Mouse (Mus musculus): ENCODE data around the gene Scube1. TPM values are rescaled to one million over a fixed set of nuclear protein-coding genes. Genes with fewer than 3 reads are reported as not detected.
A peak's percentile ranks its signal among the peaks of the same experiment; 100 is the strongest.

The Scube1 gene
- polyA plus RNA-seq (2015; fragmentation: Nextera tagmentation; extraction: Ambion mirVana) = 1.6 and 1.9 TPM in 2 replicates

- ATAC-seq (peak; percentile 99), DNase-seq (ENCODE audit: low spot score) (peak; percentile 84)
- Histone ChIP-seq H3K4me3 (ENCODE audit: low read depth, low read length) (peak within 1 kb of the TSS; percentile 41), H3K27me3 (replicated peaks; ENCODE audit: insufficient read depth, low read length) (peaks cover 29% of the 10 kb centered on the region), H3K4me1 (ENCODE audit: insufficient read depth, low read depth, low read length) (peaks cover 9% of the 10 kb centered on the region; the same call in 1 of the 2 replicates), H3K9ac (replicated peaks; ENCODE audit: low read depth) (no peak within 1 kb of the TSS), H3K36me3 (ENCODE audit: insufficient read depth, low read length) (no peaks in the 10 kb centered on the region), H3K9me3 (ENCODE audit: low read length) (no peaks in the 10 kb centered on the region), H3K27ac (ENCODE audit: low read length) (no peak within 1 kb of the TSS), H3K4me2 (replicated peaks; ENCODE audit: low read depth, low read length) (peak within 1 kb of the TSS; percentile 96)
- WGBS = under 1% methylated on average over 36 of the region's 51 CpGs
- TF ChIP-seq EP300 (IDR thresholded peaks at IDR 0.05) (no peak), CTCF (IDR thresholded peaks at IDR 0.05) (0 out of 2 replicates have a peak, but pooled peaks have one; percentile 7)
These were observed at the start of gene Scube1 for GRCm38 (mm10) chr15:83724886-83725269. TSS of gene Scube1 (minus strand) at chr15:83725021.

- Histone ChIP-seq H3K9me3 (ENCODE audit: low read length) (no peaks in the 10 kb centered on the region), H3K4me3 (ENCODE audit: low read depth, low read length) (no peak overlapping the region), H3K27ac (ENCODE audit: low read length) (no peak overlapping the region), H3K27me3 (replicated peaks; ENCODE audit: insufficient read depth, low read length) (0 out of 2 replicates have a peak, but pooled peaks cover 8% of the 10 kb centered on the region), H3K36me3 (ENCODE audit: insufficient read depth, low read length) (no peaks in the 10 kb centered on the region), H3K4me1 (ENCODE audit: insufficient read depth, low read depth, low read length) (0 out of 2 replicates have a peak, but pooled peaks cover 3% of the 10 kb centered on the region), H3K9ac (replicated peaks; ENCODE audit: low read depth) (no peak overlapping the region), H3K4me2 (replicated peaks; ENCODE audit: low read depth, low read length) (no peak overlapping the region)
- TF ChIP-seq EP300 (IDR thresholded peaks at IDR 0.05) = no peak
- TF ChIP-seq CTCF (IDR thresholded peaks at IDR 0.05) = no peak
- no peak for DNase-seq (ENCODE audit: low spot score)
- no peak for ATAC-seq
- 74% methylated on average over 4 of the region's 4 CpGs for WGBS
These were observed 48.1 kb upstream of the Scube1 start for GRCm38 (mm10) chr15:83772953-83773352.

GRCm38 (mm10) chr15:83772460-83772859, 47.6 kb upstream of the Scube1 start:
- H3K27ac ChIP-seq (ENCODE audit: low read length) = no peak overlapping the region
- ATAC-seq (no peak), DNase-seq (ENCODE audit: low spot score) (peak; percentile 25)
- H3K4me1 ChIP-seq (ENCODE audit: insufficient read depth, low read depth, low read length) = 0 out of 2 replicates have a peak, but pooled peaks cover 3% of the 10 kb centered on the region
- H3K27me3 ChIP-seq (replicated peaks; ENCODE audit: insufficient read depth, low read length) = 0 out of 2 replicates have a peak, but pooled peaks cover 7% of the 10 kb centered on the region
- no peak overlapping the region for H3K4me2 ChIP-seq (replicated peaks; ENCODE audit: low read depth, low read length)
- 30% methylated on average over 5 of the region's 5 CpGs for WGBS
- TF ChIP-seq EP300 (IDR thresholded peaks at IDR 0.05) (no peak), CTCF (IDR thresholded peaks at IDR 0.05) (no peak)
- H3K9ac ChIP-seq (replicated peaks; ENCODE audit: low read depth) = no peak overlapping the region
- no peaks in the 10 kb centered on the region for H3K9me3 ChIP-seq (ENCODE audit: low read length)
- H3K4me3 ChIP-seq (ENCODE audit: low read depth, low read length) = no peak overlapping the region
- H3K36me3 ChIP-seq (ENCODE audit: insufficient read depth, low read length) = no peaks in the 10 kb centered on the region

GRCm38 (mm10) chr15:83771346-83772053, 46.7 kb upstream of the Scube1 start:
- ATAC-seq = no peak
- DNase-seq (ENCODE audit: low spot score) = no peak
- no peak overlapping the region for H3K4me2 ChIP-seq (replicated peaks; ENCODE audit: low read depth, low read length)
- no peak overlapping the region for H3K4me3 ChIP-seq (ENCODE audit: low read depth, low read length)
- 0 out of 2 replicates have a peak, but pooled peaks cover 3% of the 10 kb centered on the region for H3K4me1 ChIP-seq (ENCODE audit: insufficient read depth, low read depth, low read length)
- no peaks in the 10 kb centered on the region for H3K36me3 ChIP-seq (ENCODE audit: insufficient read depth, low read length)
- H3K9ac ChIP-seq (replicated peaks; ENCODE audit: low read depth) = no peak overlapping the region
- 70% methylated on average over 8 of the region's 8 CpGs for WGBS
- H3K27me3 ChIP-seq (replicated peaks; ENCODE audit: insufficient read depth, low read length) = 0 out of 2 replicates have a peak, but pooled peaks cover 4% of the 10 kb centered on the region
- no peaks in the 10 kb centered on the region for H3K9me3 ChIP-seq (ENCODE audit: low read length)
- H3K27ac ChIP-seq (ENCODE audit: low read length) = no peak overlapping the region
- TF ChIP-seq EP300 (IDR thresholded peaks at IDR 0.05) (no peak), CTCF (IDR thresholded peaks at IDR 0.05) (no peak)

GRCm38 (mm10) chr15:83765388-83766029, 40.7 kb upstream of the Scube1 start:
- no peak overlapping the region for H3K4me3 ChIP-seq (ENCODE audit: low read depth, low read length)
- H3K9ac ChIP-seq (replicated peaks; ENCODE audit: low read depth) = no peak overlapping the region
- H3K27ac ChIP-seq (ENCODE audit: low read length) = no peak overlapping the region
- H3K36me3 ChIP-seq (ENCODE audit: insufficient read depth, low read length) = no peaks in the 10 kb centered on the region
- TF ChIP-seq EP300 (IDR thresholded peaks at IDR 0.05) = no peak
- TF ChIP-seq CTCF (IDR thresholded peaks at IDR 0.05) = no peak
- H3K4me2 ChIP-seq (replicated peaks; ENCODE audit: low read depth, low read length) = no peak overlapping the region
- WGBS = 36% methylated on average over 6 of the region's 6 CpGs
- H3K4me1 ChIP-seq (ENCODE audit: insufficient read depth, low read depth, low read length) = no peaks in the 10 kb centered on the region
- H3K27me3 ChIP-seq (replicated peaks; ENCODE audit: insufficient read depth, low read length) = 0 out of 2 replicates have a peak, but pooled peaks cover 4% of the 10 kb centered on the region
- ATAC-seq (peak; percentile 40), DNase-seq (ENCODE audit: low spot score) (no peak)
- H3K9me3 ChIP-seq (ENCODE audit: low read length) = no peaks in the 10 kb centered on the region

GRCm38 (mm10) chr15:83761512-83761911, 36.7 kb upstream of the Scube1 start:
- Histone ChIP-seq H3K36me3 (ENCODE audit: insufficient read depth, low read length) (no peaks in the 10 kb centered on the region), H3K9me3 (ENCODE audit: low read length) (no peaks in the 10 kb centered on the region), H3K27ac (ENCODE audit: low read length) (no peak overlapping the region), H3K4me3 (ENCODE audit: low read depth, low read length) (no peak overlapping the region), H3K27me3 (replicated peaks; ENCODE audit: insufficient read depth, low read length) (no peaks in the 10 kb centered on the region), H3K9ac (replicated peaks; ENCODE audit: low read depth) (no peak overlapping the region), H3K4me1 (ENCODE audit: insufficient read depth, low read depth, low read length) (no peaks in the 10 kb centered on the region), H3K4me2 (replicated peaks; ENCODE audit: low read depth, low read length) (no peak overlapping the region)
- ATAC-seq (no peak), DNase-seq (ENCODE audit: low spot score) (no peak)
- 84% methylated on average over 13 of the region's 13 CpGs for WGBS
- no peak for TF ChIP-seq CTCF (IDR thresholded peaks at IDR 0.05)
- no peak for TF ChIP-seq EP300 (IDR thresholded peaks at IDR 0.05)

All from lung, postnatal 0 days (tissue).